Mouse (Mus musculus) right cerebral cortex, adult 2 months (tissue): Measurements from ENCODE around the gene Slc13a3.
A peak's percentile ranks its signal among the peaks of the same experiment; 100 is the strongest.

Experiments used
- DNase-seq, 2 experiments: peaks; one replicate each; pipeline ENCODE4 v3.0.0; 2021 to 2022; ENCODE audit warnings: low spot score in 2 of 2

The Slc13a3 gene

DNA sequence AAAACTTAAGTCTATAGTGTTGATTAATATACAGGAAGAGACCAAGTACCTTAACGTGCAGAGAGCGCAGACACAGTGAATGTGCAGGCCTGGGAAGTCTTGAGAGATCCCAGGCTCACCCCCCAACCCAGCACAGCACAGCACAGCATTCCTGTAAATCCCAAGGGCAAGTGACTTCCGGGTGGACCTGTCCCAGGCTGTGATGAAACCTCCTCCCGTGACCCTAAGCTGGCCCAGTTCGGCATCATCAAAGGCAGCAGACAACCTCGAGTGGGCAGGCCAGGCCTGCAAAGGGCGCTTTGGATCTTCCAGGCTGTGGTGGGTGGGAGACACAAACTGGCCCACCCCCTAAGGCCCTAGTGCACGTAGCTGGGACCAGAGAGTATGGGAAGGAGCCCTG lies 9.0 kb upstream of the Slc13a3 start:
- no peak for DNase-seq

DNA sequence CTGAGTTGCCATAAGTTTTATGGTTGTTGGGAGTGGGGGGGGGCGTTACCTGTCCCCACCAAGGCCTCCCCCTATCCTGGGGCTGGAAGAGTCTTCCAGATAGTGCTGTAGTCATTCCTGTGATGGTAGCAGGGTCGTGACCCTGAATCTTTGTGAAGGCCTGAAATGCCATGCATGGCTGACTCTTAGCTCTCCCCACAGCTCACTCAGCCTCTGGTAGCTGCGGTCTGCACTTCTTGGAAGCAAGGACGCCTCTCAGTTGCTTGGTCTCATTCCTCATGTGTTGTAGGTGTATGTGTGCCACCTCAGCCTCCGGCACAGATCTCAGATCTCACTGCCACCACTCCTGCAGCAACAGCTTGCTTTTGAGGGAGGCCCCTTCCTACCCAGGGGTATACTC lies 2.8 kb upstream of the Slc13a3 start:
- no peak for DNase-seq

DNA sequence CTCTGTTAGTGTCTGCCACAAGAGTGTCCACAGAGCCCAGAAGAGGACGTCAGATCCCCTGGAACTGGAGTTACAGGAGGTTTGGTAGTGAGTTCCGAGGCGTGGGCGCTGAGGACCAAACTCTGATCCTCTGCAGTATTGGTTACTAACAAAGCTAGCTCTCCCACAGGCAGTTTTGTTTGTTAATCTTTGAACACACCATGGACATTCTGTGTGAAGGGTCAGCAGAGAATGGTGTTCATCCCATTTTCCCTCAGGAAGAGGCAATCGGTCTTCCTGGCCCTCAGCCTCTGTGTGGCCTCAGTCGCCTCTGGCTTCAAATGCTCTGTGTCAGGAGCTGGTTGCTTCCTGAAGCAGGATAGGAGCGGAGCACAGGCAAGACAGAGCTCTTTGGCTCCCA lies 2.4 kb upstream of the Slc13a3 start:
- no peak for DNase-seq

DNA sequence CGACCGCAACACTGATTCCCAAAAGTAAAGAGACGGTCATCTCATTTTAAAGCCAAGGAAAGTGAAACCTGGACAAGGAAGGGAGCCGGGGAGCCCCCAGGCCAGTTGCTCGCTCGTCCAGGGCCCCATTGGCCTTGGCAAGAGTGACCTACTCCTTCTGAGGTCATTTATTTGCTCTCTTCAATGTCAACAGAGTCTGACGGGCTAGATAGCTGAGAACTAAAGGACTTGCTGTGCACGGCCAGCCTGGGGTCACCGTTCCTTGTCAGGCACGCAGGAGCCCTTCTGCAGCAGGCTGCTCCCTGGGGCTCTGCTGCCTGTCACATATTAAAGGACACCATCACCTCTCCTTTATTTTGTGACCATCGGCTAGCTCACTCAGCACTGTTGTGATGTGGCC lies 1.1 kb downstream of the Slc13a3 start:
- no peak for DNase-seq

DNA sequence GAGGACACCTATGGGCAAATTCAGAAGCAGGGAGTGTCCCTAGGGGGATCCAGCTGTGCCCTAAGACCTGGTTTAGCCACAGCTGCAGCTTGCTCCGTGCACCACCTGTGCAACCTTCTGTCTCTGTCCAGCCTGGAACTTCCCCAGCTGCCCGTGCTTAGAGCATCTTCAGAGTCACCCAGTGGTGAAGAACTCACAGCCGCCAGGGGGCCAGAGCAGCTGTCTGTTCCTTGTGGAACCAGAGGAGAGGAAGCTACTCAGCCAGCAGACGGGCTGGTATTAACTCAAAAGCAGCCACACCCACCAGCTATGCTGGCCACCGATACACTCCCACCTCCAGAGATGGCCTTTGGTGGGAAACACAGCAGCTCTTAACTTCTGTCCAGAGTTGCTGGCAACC lies 2.9 kb downstream of the Slc13a3 start:
- no peak for DNase-seq

DNA sequence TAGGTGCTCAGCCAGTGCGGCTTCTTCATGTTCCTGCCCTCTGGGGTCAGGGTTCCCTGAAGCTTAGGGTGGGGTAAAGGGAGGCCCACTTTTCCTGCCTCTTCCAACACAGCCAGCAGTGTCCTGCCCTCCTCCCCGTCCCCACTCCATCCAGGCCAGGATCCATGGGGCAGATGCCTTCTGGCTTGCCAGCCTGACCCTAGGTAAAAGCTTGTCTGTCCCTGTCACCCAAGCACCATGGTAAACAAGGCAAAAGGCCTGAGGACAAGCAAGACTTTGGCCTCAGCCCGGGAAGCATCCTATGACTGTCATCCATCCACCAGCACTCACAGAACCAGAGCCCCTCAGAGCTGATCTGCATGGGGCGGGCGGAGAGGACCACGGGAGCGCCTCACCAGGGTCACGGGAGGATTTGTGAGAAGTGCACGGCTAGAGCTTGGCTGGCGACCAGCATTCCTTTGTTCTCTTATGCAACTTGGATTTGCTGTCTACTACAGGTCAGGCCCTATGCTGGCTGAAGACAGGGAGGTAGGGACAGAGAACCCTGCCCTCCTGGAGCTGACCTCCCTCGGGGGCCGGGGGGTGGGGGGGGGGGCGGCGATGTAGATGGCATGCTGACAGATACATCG lies 5.1 kb downstream of the Slc13a3 start:
- no peak for DNase-seq

DNA sequence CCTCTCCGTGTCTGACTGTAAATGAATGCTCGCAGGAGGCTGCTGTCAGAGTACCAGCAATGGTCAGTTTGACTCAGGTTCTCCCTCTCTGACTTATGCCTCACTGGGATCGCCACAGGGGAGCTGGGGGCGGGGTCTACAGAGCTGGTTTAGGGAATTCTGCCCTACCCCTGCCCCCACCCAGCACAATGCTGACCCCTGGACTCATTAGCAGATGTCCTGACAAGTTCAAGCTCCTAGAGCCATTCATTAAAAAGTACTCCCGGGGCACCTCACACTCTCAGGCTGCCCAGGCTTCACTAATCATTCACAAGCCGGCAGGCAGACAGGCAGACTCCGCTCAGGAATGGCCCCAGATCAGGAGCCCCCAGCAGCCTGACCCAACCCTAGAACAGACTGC lies 13.4 kb downstream of the Slc13a3 start:
- DNase-seq, result no peak

DNA sequence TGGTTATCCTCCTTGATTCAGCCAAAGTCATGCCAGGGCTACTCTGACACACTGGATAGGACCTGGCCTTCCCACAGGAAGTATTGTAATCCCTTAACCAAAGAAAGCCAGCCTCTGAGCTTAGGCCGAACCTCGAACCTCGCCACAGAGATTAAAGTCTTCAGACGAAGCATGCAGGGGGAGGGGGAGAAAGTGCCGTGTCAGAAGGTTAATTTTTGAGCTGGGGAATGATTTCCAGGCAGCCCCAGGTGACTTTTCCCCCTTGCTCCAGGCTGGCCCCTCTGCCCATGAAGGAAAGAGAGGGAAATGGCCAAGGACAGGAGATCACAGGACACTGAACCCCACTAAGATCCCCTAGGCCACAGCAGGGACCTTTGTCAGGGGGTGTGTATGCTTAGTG lies 14.8 kb downstream of the Slc13a3 start:
- no peak for DNase-seq

DNA sequence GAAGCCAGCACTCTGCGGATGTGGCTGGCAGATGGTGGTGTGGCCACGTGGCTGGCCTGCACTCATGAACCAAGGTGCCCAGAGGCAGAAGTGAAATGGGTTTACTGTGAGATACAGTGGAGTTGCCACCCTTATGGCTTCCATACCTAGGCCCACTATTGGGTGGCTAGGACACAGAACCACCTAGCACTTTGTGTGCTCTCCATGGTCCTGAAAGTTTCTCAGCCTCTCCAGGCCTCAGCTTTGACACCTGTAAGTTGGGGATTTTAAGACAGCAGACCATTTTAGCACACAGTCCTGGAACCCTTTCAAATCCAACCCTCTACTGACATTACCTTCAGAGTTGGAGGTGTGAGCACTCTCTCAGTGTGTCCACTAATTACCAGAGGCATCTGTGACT lies 16.3 kb downstream of the Slc13a3 start:
- DNase-seq, result no peak

DNA sequence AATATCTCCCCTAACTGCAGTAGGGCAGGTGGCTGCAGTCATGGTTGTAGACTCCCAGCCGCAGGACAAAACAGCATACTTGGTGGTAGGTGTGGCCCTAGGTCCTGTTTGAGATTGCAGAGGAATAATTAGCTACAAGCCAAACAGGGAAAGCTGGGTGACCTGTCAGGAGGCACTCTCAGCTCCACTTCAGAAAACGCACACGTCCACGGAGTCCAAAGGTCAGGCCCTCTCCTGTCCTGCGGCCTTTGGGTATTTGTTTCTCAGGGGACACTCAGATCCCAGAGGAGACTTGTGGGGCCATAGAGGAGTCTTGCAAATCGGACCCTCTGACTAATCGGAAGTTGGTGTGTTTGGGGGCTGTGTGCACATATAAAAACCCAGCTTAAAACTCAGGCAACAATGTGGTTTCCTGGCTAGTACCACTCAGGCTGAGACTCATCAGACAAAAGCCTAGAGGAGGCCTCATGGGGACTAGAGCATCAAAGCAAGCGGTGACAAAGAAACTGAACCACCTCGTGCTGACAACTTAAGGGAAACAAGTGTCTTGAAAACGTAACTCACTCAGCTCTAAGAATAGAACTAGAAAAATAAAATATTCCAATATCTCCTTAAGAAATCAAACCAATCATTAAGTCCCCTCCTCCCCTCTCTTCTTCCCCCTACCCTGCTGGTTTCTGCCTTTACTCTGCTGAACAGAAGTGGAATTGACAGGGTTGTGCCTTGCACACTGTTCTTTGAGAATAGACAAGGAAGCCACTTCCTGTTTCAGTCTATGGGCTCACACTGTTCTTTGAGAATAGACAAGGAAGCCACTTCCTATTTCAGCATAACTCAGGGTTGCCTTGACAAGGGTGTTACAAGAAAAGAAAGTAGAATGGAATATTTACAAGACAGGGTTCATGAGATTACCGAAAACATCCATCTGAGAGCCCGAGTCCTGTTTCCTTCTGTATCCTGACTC lies 20.0 kb downstream of the Slc13a3 start:
- DNase-seq, result no peak

DNA sequence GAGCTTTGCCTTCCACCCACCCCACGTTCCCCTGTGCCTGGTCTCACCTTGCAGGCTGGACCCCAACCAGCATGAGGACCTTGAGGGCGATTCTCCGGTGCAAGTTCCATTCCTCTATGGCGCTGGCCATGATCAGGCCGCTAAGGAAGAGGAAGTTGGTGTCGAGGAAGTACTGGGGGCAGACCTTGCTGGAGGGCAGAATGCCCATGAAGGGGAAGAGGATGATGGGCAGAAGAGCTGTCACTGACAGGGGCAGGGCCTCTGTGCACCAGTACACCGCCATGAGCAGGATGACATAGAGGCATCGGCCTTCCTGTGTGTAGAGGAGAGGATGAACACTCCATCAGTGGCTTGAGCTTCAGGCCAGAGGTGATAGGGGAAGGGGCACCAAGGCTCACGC lies 24.6 kb downstream of the Slc13a3 start:
- no peak for DNase-seq

DNA sequence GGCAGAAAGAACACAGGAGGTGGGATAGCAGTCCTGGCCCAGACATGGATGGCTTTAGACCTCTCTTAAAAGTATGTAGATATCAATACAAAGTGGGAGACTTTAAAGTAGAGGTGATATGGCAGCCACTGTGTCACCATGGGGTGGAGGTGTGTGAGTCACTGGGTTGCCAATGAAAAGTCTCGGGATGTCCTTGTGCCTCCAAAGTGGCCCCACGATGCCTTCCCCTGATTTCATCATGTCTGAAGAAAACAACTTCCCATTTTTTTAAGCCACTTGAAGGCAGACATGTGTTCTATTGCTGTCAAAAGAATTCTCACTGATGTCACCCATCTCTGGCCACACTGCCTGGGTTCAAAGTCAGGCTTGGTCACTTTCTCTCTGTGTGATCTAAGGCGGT lies 28.2 kb downstream of the Slc13a3 start:
- no peak for DNase-seq

DNA sequence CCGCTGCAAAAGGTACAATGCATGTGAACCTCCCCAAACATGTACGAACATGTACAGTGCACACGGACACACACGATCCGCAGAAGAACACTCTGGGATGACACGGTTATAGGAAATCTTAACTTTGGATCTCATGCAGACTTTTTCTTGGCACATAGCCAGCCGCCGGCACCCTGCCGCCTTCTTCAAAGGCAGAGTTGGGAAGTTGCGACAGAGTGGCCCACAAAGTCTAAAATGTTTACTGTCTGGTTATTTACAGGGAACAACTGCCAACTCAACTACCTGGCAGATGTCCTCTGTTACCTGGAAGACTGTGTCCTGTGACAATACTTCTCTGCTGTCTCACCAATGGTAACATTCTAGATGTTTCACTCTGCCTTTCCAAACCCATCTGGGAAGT lies 30.0 kb downstream of the Slc13a3 start:
- no peak for DNase-seq

DNA sequence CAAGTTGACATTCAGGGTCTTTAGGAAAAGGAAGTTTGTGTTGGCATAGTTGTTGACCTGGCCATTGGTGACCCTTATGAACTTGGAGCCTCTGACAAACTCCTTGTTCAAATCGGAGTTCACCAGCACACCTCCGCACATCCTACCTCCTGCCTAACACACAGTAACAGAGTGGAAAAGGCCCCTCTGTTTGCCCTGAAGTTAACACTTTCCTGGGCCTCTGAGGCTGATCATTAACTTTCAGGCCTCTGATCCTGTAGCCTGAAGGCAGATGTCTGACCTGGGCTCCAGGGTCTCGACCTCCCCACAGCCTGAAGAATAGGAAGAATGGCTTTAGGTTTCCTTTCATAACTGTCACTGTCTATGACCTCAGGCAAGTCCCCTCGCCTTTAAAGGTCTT lies 31.4 kb downstream of the Slc13a3 start:
- no peak for DNase-seq

DNA sequence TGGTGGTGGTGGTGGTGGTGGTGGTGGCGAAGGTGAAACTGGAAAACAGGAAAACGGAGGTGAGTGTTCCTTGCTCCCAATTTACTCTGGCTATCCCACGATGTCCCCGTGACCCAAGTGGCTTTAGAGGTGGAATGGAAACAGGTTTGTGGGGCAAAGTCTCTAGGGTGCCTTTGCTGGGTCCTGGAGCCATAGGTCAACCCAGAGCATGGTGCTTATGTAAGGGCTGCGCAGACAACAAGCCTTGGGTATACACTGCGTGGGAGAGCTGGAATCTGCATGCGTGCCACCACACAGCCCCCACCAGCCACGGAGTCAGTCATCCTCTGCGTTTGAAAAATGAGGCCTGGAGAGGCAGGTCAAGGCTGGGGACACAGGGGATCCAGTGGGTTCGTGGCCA lies 33.4 kb downstream of the Slc13a3 start:
- DNase-seq, result no peak

DNA sequence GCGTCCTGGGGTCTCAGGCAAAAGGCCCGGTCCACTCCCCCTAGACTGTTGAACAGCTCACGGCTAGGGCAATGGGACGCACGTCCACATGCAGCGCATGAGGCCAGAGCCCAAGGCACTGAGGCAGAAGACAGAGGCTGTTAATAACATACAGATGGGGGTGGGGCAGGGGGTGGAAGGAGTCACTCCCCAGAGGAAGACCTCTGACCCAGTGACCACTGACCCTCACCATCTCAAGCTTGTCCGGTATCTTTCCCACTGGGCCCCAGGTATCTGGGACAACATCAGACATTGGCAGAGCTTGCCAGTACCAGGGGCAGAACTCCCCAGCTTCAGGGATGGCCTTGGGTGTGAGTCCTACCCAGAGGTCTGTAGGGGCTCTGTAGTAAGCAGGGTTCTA lies 34.1 kb downstream of the Slc13a3 start:
- DNase-seq, result no peak

DNA sequence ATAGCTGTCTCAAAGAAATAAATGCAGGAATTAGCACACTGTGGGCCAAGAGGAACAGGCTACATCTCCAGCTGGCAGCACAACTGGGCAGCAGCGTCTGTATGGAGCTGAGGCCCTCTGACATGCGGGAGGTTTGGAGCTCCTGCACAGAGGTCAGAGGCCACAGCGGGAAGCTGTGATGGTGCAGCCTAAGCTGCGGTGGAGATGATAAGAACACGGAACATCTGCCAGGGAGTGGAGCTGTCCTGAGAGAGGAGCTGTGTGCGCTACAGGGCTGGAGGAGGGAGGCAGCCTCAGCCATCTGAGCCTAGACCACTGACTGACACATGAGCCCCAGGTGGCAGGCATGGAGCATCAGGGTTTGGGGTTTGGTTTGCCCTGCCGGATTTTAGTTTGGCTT lies 44.3 kb downstream of the Slc13a3 start:
- no peak for DNase-seq

DNA sequence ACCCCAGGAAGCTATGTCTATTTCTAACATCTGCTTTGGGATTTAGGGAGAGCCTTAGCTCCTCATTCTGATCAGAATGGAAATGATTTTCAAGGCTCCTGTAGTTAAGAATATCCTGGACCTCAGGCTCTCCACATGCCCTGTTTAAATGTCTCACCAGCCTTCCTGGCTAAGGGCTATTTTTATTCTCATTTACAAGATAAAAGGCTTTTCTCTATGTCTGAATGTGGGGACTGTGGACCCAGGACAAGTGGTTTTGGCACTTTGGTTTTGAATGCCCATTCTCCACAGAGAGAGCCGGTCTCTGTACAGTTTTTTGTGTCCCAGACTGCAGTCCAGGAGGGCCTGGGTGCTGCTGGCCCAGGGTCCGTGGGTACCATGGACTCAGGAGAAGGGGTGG lies 52.8 kb downstream of the Slc13a3 start:
- no peak for DNase-seq

DNA sequence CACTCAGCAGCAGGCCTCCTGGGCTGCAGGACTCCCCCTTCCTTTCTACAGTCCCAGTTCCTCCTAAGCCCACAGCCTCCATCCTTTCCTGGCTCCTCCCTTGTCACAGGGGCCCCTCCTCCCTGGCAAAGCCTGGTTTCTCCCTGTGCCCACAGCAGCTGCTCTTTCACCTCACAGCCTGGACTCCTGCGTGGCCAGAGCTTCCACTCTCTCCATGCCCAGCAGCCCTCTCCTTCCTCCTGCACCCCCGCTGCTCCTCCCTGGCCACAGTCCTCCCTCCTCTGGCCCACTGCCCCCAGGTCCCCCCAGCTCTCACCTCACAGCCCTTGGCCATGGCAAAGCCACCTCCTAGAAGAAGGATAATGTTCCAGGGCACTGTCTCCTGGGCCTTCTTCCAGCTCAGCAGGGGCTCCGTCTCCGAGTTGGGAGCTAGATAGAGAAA lies 53.3 kb downstream of the Slc13a3 start:
- DNase-seq, result no peak

DNA sequence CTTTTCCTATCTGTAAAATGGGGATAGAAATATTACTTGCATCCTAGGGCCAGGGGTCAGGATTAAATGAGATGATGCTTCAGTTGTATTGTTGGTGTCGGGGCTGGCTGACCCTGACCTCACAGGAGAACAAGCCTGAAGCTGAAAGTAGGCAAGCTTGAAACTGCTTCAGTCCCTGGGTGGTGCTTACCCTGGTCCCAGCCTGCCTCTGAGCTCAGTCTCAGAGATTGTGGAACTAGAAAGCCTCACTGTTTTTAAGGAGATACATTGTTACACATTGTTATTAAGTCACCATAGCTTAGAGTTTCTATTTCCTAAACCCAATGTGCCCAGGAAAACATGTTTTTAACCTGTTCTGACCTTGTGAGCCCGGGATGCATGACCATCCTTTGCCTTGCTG lies 54.5 kb downstream of the Slc13a3 start:
- no peak for DNase-seq

DNA sequence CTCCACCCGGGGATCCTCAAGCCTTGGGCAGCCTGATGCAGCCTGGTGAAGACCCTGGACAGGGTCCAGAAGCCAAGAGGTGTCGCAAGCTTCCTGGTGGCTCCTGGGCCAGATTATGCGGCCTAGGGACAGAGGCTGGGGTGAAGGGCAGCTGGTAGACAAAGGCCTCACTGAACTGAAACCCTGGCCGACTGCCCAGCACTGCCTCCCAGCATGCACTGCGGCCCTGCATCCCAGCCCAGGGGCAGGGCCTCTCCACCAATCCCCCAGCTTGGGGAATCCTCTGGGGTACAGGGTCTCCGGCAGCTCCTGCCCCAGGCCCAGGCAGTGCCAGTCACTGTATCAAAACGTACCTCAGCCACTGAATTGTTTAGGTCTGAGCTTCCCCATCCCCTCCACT lies 55.7 kb downstream of the Slc13a3 start:
- DNase-seq, result peak; percentile 58 to 75

DNA sequence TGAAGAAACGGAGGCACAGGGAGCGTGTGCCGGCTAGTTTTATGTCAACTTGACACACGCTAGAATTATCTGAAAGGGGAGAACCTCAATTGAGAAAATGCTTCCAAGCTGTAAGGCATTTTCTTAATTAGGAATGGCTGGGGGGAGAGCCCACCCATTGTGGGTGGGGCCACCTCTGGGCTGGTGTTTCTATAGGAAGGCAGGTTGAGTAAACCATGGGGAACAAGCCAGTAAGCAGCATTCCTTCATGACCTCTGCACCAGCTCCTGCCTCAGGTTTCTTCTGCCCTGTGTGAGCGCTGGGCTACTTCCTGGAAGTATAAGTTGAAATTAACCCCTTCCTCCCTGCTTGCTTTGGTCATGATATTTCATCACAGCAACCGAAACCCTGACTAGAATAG lies 57.2 kb downstream of the Slc13a3 start:
- no peak for DNase-seq

DNA sequence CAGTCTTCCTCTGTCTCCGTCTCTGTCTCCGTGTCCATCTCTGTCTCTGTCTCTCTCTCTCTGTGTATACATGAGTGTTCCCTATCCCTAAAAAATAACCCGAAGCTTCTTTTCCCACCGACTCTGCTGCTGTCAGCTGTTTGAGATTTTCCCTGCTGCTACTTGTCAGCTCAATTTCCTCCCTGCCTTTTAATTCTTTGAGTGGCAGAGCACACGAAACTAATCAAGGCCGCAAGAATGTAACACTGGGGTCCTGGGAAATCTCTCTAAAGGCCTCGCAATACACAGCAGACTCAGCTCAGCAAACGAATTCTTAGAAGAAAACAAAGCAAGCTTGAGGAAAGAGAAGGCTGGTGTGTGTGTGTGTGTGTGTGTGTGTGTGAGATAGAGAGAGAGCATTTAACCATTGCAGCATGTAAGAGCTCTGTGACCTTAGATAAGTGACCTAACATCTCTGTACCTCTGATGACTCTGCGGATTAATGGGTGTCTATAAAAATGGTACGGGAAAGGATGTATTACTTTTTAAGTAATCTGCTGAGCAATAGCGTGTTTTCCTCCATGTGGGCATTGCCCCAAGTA lies 57.8 kb downstream of the Slc13a3 start:
- no peak for DNase-seq
